Mouse (Mus musculus) C2C12 (cell line): ENCODE measurements around the gene Cacna2d3. TPM values are rescaled to one million over a fixed set of nuclear protein-coding genes. Genes with fewer than 3 reads are reported as not detected.

ENCODE experiments used
- H3K27me3 ChIP-seq: one replicate; pipeline ENCODE4 v1.6.1; 2011; ENCODE audit not compliant: control insufficient read depth, insufficient read depth, insufficient read length
- H3K36me3 ChIP-seq: one replicate; pipeline ENCODE4 v1.6.1; 2011; ENCODE audit not compliant: control insufficient read depth, insufficient read depth
- H3K4me3 ChIP-seq: one replicate; pipeline ENCODE4 v1.5.1; 2011; ENCODE audit warnings: mild to moderate bottlenecking, control low read depth; ENCODE audit not compliant: poor library complexity, insufficient read depth, severe bottlenecking
- H3K79me2 ChIP-seq: one replicate; pipeline ENCODE4 v1.6.1; 2011; ENCODE audit not compliant: control insufficient read depth, insufficient read depth
- H3K79me3 ChIP-seq: one replicate; pipeline ENCODE4 v1.6.1; 2011; ENCODE audit warnings: low read depth, control low read depth
- H3ac ChIP-seq: one replicate; pipeline ENCODE3; 2011; ENCODE audit warnings: low read depth; ENCODE audit not compliant: control insufficient read depth, insufficient read length
- CEBPB ChIP-seq: IDR thresholded peaks from one replicate; pipeline ENCODE4 v1.6.1; 2011; ENCODE audit warnings: low read depth, mild to moderate bottlenecking, control low read depth, moderate library complexity
- CTCF ChIP-seq: IDR thresholded peaks from one replicate; pipeline ENCODE4 v1.5.1; 2011; ENCODE audit not compliant: control insufficient read depth, insufficient read depth, insufficient read length
- FOSL1 ChIP-seq: IDR thresholded peaks from one replicate; pipeline ENCODE4 v1.8.0; 2011; ENCODE audit warnings: mild to moderate bottlenecking, low read length; ENCODE audit not compliant: poor library complexity, insufficient read depth, severe bottlenecking
- MAX ChIP-seq: IDR thresholded peaks from one replicate; pipeline ENCODE4 v1.6.1; 2011; ENCODE audit warnings: mild to moderate bottlenecking, control low read depth
- MYOD1 ChIP-seq: IDR thresholded peaks from one replicate; pipeline ENCODE4 v1.6.1; 2011; ENCODE audit warnings: low read depth; ENCODE audit not compliant: control insufficient read depth, insufficient read length
- MYOG ChIP-seq: IDR thresholded peaks from one replicate; pipeline ENCODE4 v1.6.1; 2011; ENCODE audit not compliant: control insufficient read depth, insufficient read length; ENCODE audit errors: extremely low read depth
- USF1 ChIP-seq: IDR thresholded peaks from one replicate; pipeline ENCODE4 v1.6.1; 2011; ENCODE audit warnings: low read depth, mild to moderate bottlenecking, control low read depth, moderate library complexity
- polyA plus RNA-seq: library from polyadenylated mRNA; unstranded; fragments of >200 nt; fragmentation: generic; extraction: Trizol; gene quantifications from one replicate; pipeline ENCODE4 v1.2.1, GENCODE M21; 2012; ENCODE audit warnings: missing spikeins

The Cacna2d3 gene
- polyA plus RNA-seq, 1 experiment = not detected

- no peaks in the 10 kb centered on the region for H3K36me3 ChIP-seq
- TF ChIP-seq CTCF (no peak), USF1 (no peak), CEBPB (no peak)
- H3ac ChIP-seq = no peak overlapping the region
- H3K79me3 ChIP-seq = no peaks in the 10 kb centered on the region
- H3K4me3 ChIP-seq = no peak overlapping the region
- no peaks in the 10 kb centered on the region for H3K79me2 ChIP-seq
- no peaks in the 10 kb centered on the region for H3K27me3 ChIP-seq
Measured at GRCm38 (mm10) chr14:29228471-29228870, 493.2 kb downstream of the Cacna2d3 start.

GRCm38 (mm10) chr14:29227959-29228358, 493.7 kb downstream of the Cacna2d3 start:
- no peak overlapping the region for H3K4me3 ChIP-seq
- TF ChIP-seq FOSL1 = no peak
- TF ChIP-seq CTCF = no peak
- TF ChIP-seq CEBPB = no peak
- TF ChIP-seq MYOD1 = no peak
- TF ChIP-seq MYOG = no peak
- no peak for TF ChIP-seq MAX
- TF ChIP-seq USF1 = no peak
- no peaks in the 10 kb centered on the region for H3K79me3 ChIP-seq
- no peak overlapping the region for H3ac ChIP-seq
- H3K79me2 ChIP-seq = no peaks in the 10 kb centered on the region
- H3K27me3 ChIP-seq = no peaks in the 10 kb centered on the region
- H3K36me3 ChIP-seq = no peaks in the 10 kb centered on the region

GRCm38 (mm10) chr14:29225754-29226365, 495.8 kb downstream of the Cacna2d3 start:
- Histone ChIP-seq H3K4me3 (no peak overlapping the region), H3ac (no peak overlapping the region), H3K27me3 (no peaks in the 10 kb centered on the region), H3K79me3 (no peaks in the 10 kb centered on the region), H3K79me2 (no peaks in the 10 kb centered on the region), H3K36me3 (no peaks in the 10 kb centered on the region)
- TF ChIP-seq MYOG (no peak), FOSL1 (no peak), CTCF (no peak), MAX (no peak), USF1 (no peak), CEBPB (no peak), MYOD1 (no peak)

- no peaks in the 10 kb centered on the region for H3K36me3 ChIP-seq
- H3K79me2 ChIP-seq = no peaks in the 10 kb centered on the region
- no peaks in the 10 kb centered on the region for H3K79me3 ChIP-seq
- H3K4me3 ChIP-seq = no peak overlapping the region
- H3K27me3 ChIP-seq = no peaks in the 10 kb centered on the region
- no peak for TF ChIP-seq CTCF
- H3ac ChIP-seq = no peak overlapping the region
Measured at GRCm38 (mm10) chr14:29223012-29223411, 498.7 kb downstream of the Cacna2d3 start.

GRCm38 (mm10) chr14:29222191-29222882, 499.3 kb downstream of the Cacna2d3 start:
- TF ChIP-seq CTCF = no peak
- no peak for TF ChIP-seq CEBPB
- TF ChIP-seq MYOD1 = no peak
- no peak for TF ChIP-seq MAX
- no peak for TF ChIP-seq MYOG
- TF ChIP-seq FOSL1 = no peak
- no peak for TF ChIP-seq USF1
- Histone ChIP-seq H3K4me3 (no peak overlapping the region), H3K27me3 (no peaks in the 10 kb centered on the region), H3K79me2 (no peaks in the 10 kb centered on the region), H3ac (no peak overlapping the region), H3K36me3 (no peaks in the 10 kb centered on the region), H3K79me3 (no peaks in the 10 kb centered on the region)

- Histone ChIP-seq H3K79me3 (no peaks in the 10 kb centered on the region), H3ac (no peak overlapping the region), H3K27me3 (no peaks in the 10 kb centered on the region), H3K79me2 (no peaks in the 10 kb centered on the region), H3K4me3 (no peak overlapping the region), H3K36me3 (no peaks in the 10 kb centered on the region)
- TF ChIP-seq CTCF (no peak), MYOG (no peak), MYOD1 (no peak), USF1 (no peak)
Measured at GRCm38 (mm10) chr14:29216106-29216505, 505.6 kb downstream of the Cacna2d3 start.
